9 mouse cellular contexts compared by ENCODE assay signal in the genomic region with DNA sequence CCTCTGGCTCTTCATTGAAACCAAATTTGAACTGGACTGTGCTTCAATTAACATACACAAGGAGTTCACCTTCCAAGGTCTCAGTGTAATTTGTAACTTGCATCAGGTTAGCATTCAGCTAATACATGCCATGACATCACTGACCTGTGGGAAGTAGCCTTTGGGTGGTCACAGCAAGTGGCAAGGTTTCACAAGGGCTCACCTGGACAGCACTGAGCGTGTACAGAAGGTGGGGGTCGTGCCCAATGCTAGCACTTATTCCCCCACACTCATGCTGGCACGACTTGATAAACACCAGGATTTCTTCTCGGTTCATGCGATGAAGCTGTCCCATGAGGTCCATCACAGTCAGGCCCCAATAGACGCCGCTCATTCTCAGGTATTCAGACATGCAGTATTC. TPM values are rescaled to one million over a fixed set of nuclear protein-coding genes. Genes with fewer than 3 reads are reported as not detected.
DNase-seq lines count a peak whose midpoint lies in the region; ATAC-seq lines count a peak whose summit lies in the region.
"Had no signal": no experiment of that assay in that cellular context is flagged by ENCODE, and none has a peak within 500 bp of the region (broad histone marks: within the 10 kb centered on the region; RNA-seq: fewer than 3 reads in every experiment).

No protein-coding gene starts in this region.

- H3K4me3 ChIP-seq in kidney, embryonic 16.5 days (ENCODE audit: low read length) = peak overlapping the region; percentile 98
- H3K4me3 ChIP-seq in brown adipose tissue, adult 24 weeks (ENCODE audit: insufficient read depth, low read depth, low read length) = peak overlapping the region; percentile 12
- peak overlapping the region; percentile 100 for H3K4me3 ChIP-seq in intestine, embryonic 14.5 days (ENCODE audit: low read depth, low read length)
- H3K4me3 ChIP-seq in neural tube, embryonic 12.5 days = peak overlapping the region; percentile 5; the same call in 1 of the 2 replicates

- 76% methylated on average over 7 of the region's 7 CpGs for WGBS in kidney, embryonic 16.5 days
- 72% methylated on average over 7 of the region's 7 CpGs for WGBS in intestine, embryonic 14.5 days
- 78% methylated on average over 7 of the region's 7 CpGs for WGBS in neural tube, embryonic 12.5 days

- no peak for ATAC-seq in kidney, embryonic 16.5 days (ENCODE audit: low FRiP score, low TSS enrichment)
- ATAC-seq in intestine, embryonic 14.5 days (replicated peaks; ENCODE audit: low FRiP score, low TSS enrichment, low read depth) = no peak
- no peak for ATAC-seq in neural tube, embryonic 12.5 days (ENCODE audit: low FRiP score, low read depth)

- peaks cover 51% of the 10 kb centered on the region for H3K36me3 ChIP-seq in kidney, embryonic 16.5 days (ENCODE audit: insufficient read depth, low read length)
- peaks cover 62% of the 10 kb centered on the region for H3K36me3 ChIP-seq in intestine, embryonic 14.5 days (ENCODE audit: control insufficient read depth, insufficient read depth, low read length)
- H3K36me3 ChIP-seq in neural tube, embryonic 12.5 days = peaks cover 54% of the 10 kb centered on the region

- peak overlapping the region; percentile 27 for H3K27ac ChIP-seq in kidney, embryonic 16.5 days (ENCODE audit: low read length)
- no peak overlapping the region for H3K27ac ChIP-seq in brown adipose tissue, adult 24 weeks (replicated peaks; ENCODE audit: low read depth, low read length)
- H3K27ac ChIP-seq in intestine, embryonic 14.5 days (ENCODE audit: low read depth) = peak overlapping the region; percentile 83; the same call in 1 of the 2 replicates
- H3K27ac ChIP-seq in neural tube, embryonic 12.5 days = no peak overlapping the region

- peak overlapping the region; percentile 98 for H3K9ac ChIP-seq in kidney, embryonic 16.5 days (replicated peaks; ENCODE audit: low read length)
- peak overlapping the region; percentile 99 for H3K9ac ChIP-seq in intestine, embryonic 14.5 days (ENCODE audit: low read length)
- H3K9ac ChIP-seq in neural tube, embryonic 12.5 days = peak overlapping the region; percentile 94; the same call in 1 of the 2 replicates

- H3K4me2 ChIP-seq in kidney, embryonic 16.5 days (replicated peaks; ENCODE audit: low read depth, low read length) = peak overlapping the region; percentile 92
- H3K4me2 ChIP-seq in intestine, embryonic 14.5 days (ENCODE audit: low read length) = peak overlapping the region; percentile 70
- H3K4me2 ChIP-seq in neural tube, embryonic 12.5 days (replicated peaks) = peak overlapping the region; percentile 73

- no peaks in the 10 kb centered on the region for H3K27me3 ChIP-seq in kidney, embryonic 16.5 days (ENCODE audit: insufficient read depth, low read length)
- H3K27me3 ChIP-seq in intestine, embryonic 14.5 days (replicated peaks; ENCODE audit: control insufficient read depth, insufficient read depth, low read length) = no peaks in the 10 kb centered on the region
- no peaks in the 10 kb centered on the region for H3K27me3 ChIP-seq in neural tube, embryonic 12.5 days (replicated peaks)

- peaks cover 36% of the 10 kb centered on the region for H3K4me1 ChIP-seq in kidney, embryonic 16.5 days (ENCODE audit: insufficient read depth, low read length)
- peaks cover 14% of the 10 kb centered on the region; the same call in 1 of the 2 replicates for H3K4me1 ChIP-seq in brown adipose tissue, adult 24 weeks (ENCODE audit: control insufficient read depth, insufficient read depth, insufficient read length, low read length)
- peaks cover 23% of the 10 kb centered on the region for H3K4me1 ChIP-seq in intestine, embryonic 14.5 days (replicated peaks; ENCODE audit: control insufficient read depth, insufficient read depth, low read length)
- peaks cover 28% of the 10 kb centered on the region for H3K4me1 ChIP-seq in neural tube, embryonic 12.5 days

- no peak for DNase-seq in kidney, postnatal 14 days
- DNase-seq in intestine, embryonic 14.5 days (ENCODE audit: low spot score) = no peak
- DNase-seq in adrenal gland, postnatal 36 days = no peak
- DNase-seq in cerebellum, adult 9-11 months = no peak
- no peak for DNase-seq in ovary, postnatal 36 days (ENCODE audit: low spot score)
- DNase-seq: gastrocnemius, postnatal 36 days had no signal

- no peaks in the 10 kb centered on the region for H3K9me3 ChIP-seq in kidney, embryonic 16.5 days (ENCODE audit: low read length)
- no peaks in the 10 kb centered on the region for H3K9me3 ChIP-seq in intestine, embryonic 14.5 days (ENCODE audit: control insufficient read depth, low read length)
- H3K9me3 ChIP-seq in neural tube, embryonic 12.5 days = no peaks in the 10 kb centered on the region

RNA-seq across cellular contexts. Expression of gene Rabggtb, which starts 2.3 kb away (rescaled TPM):
- polyA plus RNA-seq in kidney, embryonic 16.5 days (2015; fragmentation: Nextera tagmentation; extraction: Ambion mirVana) = 55.0 and 58.7 TPM in 2 replicates
- polyA plus RNA-seq in brown adipose tissue, adult 24 weeks (2012; ENCODE audit: insufficient read depth, insufficient read length, missing spikeins) = 58.5 and 83.9 TPM in 2 replicates
- polyA plus RNA-seq in intestine, embryonic 14.5 days (2014; fragmentation: Nextera tagmentation; extraction: Ambion mirVana) = 61.8 and 64.1 TPM in 2 replicates
- polyA plus RNA-seq in neural tube, embryonic 12.5 days (2016; fragmentation: Nextera tagmentation; extraction: Ambion mirVana) = 36.8 and 38.4 TPM in 2 replicates
- 100 to 1,000 TPM in 1 of 2 experiments, 10 to 100 TPM in 1; 94.1 to 114 TPM for total RNA-seq in adrenal gland, postnatal 36 days (2021)

RNA-seq across cellular contexts. Expression of gene Msh4, which starts 4.6 kb away (rescaled TPM):
- polyA plus RNA-seq in kidney, embryonic 16.5 days (2015; fragmentation: Nextera tagmentation; extraction: Ambion mirVana) = 0.07 and 0.09 TPM in 2 replicates
- polyA plus RNA-seq in brown adipose tissue, adult 24 weeks (2012; ENCODE audit: insufficient read depth, insufficient read length, missing spikeins) = not detected in 2 replicates
- 0.05 and 0.13 TPM in 2 replicates for polyA plus RNA-seq in intestine, embryonic 14.5 days (2014; fragmentation: Nextera tagmentation; extraction: Ambion mirVana)
- 0.11 and 0.14 TPM in 2 replicates for polyA plus RNA-seq in neural tube, embryonic 12.5 days (2016; fragmentation: Nextera tagmentation; extraction: Ambion mirVana)
- total RNA-seq in adrenal gland, postnatal 36 days (2021) = under 1 TPM; 0.07 to 0.13 TPM
- total RNA-seq: gastrocnemius, postnatal 36 days had no signal

RNA-seq across cellular contexts. Expression of gene Acadm, which starts 33.9 kb away (rescaled TPM):
- 150 and 164 TPM in 2 replicates for polyA plus RNA-seq in kidney, embryonic 16.5 days (2015; fragmentation: Nextera tagmentation; extraction: Ambion mirVana)
- polyA plus RNA-seq in brown adipose tissue, adult 24 weeks (2012; ENCODE audit: insufficient read depth, insufficient read length, missing spikeins) = 2,059 and 2,452 TPM in 2 replicates
- 82.6 and 84.6 TPM in 2 replicates for polyA plus RNA-seq in intestine, embryonic 14.5 days (2014; fragmentation: Nextera tagmentation; extraction: Ambion mirVana)
- 50.7 and 56.7 TPM in 2 replicates for polyA plus RNA-seq in neural tube, embryonic 12.5 days (2016; fragmentation: Nextera tagmentation; extraction: Ambion mirVana)
- 100 to 1,000 TPM; 752 to 759 TPM for total RNA-seq in adrenal gland, postnatal 36 days (2021)

Comparison
In these comparisons a context has a peak if more than half of its experiments do, and no peak if none do; other contexts are left out.
1. H3K27ac ChIP-seq: peak in kidney, embryonic 16.5 days (single experiment) and intestine, embryonic 14.5 days (single experiment); none in brown adipose tissue, adult 24 weeks (single experiment) and neural tube, embryonic 12.5 days (single experiment).
2. H3K4me3 ChIP-seq: peak in every context shown above with its lines; median percentile 100 in intestine, embryonic 14.5 days; 98 in kidney, embryonic 16.5 days; 12 in brown adipose tissue, adult 24 weeks; 5 in neural tube, embryonic 12.5 days.
3. RNA of gene Acadm, which starts 33.9 kb away (polyA plus RNA-seq): 2,059 to 2,452 TPM in brown adipose tissue, adult 24 weeks; 150 to 164 TPM in kidney, embryonic 16.5 days, 82.6 to 84.6 TPM in intestine, embryonic 14.5 days and 50.7 to 56.7 TPM in neural tube, embryonic 12.5 days; every median in the first group is over 10 times any median in the second.
4. Peak in every context shown above with its lines, with median percentiles within 50 percentile points of each other: H3K4me2 ChIP-seq and H3K9ac ChIP-seq.